Mouse (Mus musculus) embryonic facial prominence, embryonic 15.5 days (tissue): ENCODE measurements at regions not wholly inside any gene's neighbourhood (a gene's known extent, or its start where the extent isn't known, plus 50 kb on each side); places are given as distances from the start of the nearest gene placed in this dataset.

ENCODE experiments used
- ATAC-seq: fragments of 200-750 bp; cut with Nextera tagmentation; 2 replicates; pipeline ENCODE4 v1.8.0; 2017; ENCODE audit warnings: low read depth, moderate TSS enrichment; ENCODE audit not compliant: insufficient number of reproducible peaks, low FRiP score, low TSS enrichment
- H3K27ac ChIP-seq: fragments of 300-500 bp; sonication (generic); replicated peaks from 2 replicates; pipeline ENCODE4 v1.5.1; 2015; ENCODE audit warnings: mild to moderate bottlenecking, inconsistent platforms
- H3K27me3 ChIP-seq: fragments of 300-500 bp; sonication (generic); 2 replicates; pipeline ENCODE4 v1.6.1; 2015; ENCODE audit warnings: inconsistent platforms
- H3K36me3 ChIP-seq: fragments of 300-500 bp; sonication (generic); 2 replicates; pipeline ENCODE4 v1.6.1; 2015; ENCODE audit warnings: mild to moderate bottlenecking, inconsistent platforms
- H3K4me1 ChIP-seq: fragments of 300-500 bp; sonication (generic); 2 replicates; pipeline ENCODE4 v1.6.1; 2015; ENCODE audit warnings: inconsistent platforms
- H3K4me2 ChIP-seq: fragments of 300-500 bp; sonication (generic); replicated peaks from 2 replicates; pipeline ENCODE4 v1.6.1; 2015; ENCODE audit warnings: mild to moderate bottlenecking, inconsistent platforms
- H3K4me3 ChIP-seq: fragments of 300-500 bp; sonication (generic); replicated peaks from 2 replicates; pipeline ENCODE4 v1.5.1; 2015; ENCODE audit warnings: mild to moderate bottlenecking, inconsistent platforms
- H3K9ac ChIP-seq: fragments of 300-500 bp; sonication (generic); 2 replicates; pipeline ENCODE4 v1.6.1; 2015; ENCODE audit warnings: inconsistent platforms
- H3K9me3 ChIP-seq: fragments of 300-500 bp; sonication (generic); replicated peaks from 2 replicates; pipeline ENCODE4 v1.6.1; 2016; ENCODE audit warnings: inconsistent platforms
- WGBS: fragments of 180-500 bp; shearing (Covaris S2); methylation state at CpG from one replicate; pipeline ENCODE4 v1.1.7; 2015; 5-methylcytosine and 5-hydroxymethylcytosine counted together

DNA sequence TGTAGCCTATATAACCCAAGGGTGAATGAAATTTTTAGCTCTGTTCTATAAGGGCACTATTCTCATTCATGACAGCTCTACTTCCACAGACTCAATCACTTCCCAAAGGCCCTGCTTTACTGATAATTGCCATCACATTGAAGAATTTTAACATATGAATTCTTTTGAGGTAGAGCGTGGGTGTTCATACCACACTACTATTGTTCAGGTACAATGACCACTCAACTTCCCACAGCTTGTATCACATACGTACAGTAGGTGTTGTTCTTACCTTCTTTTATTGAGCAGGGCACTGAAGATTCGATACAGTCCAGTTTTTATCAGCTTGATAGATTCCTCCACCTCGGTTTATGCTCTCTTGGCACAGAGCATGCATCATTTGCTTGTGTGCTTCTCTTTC lies 111.1 kb upstream of the Jag1 start:
- H3K9me3 ChIP-seq, result no peaks in the 10 kb centered on the region
- H3K4me3 ChIP-seq, result no peak overlapping the region
- H3K36me3 ChIP-seq, result no peaks in the 10 kb centered on the region
- no peaks in the 10 kb centered on the region for H3K27me3 ChIP-seq
- H3K27ac ChIP-seq, result no peak overlapping the region
- H3K4me2 ChIP-seq, result no peak overlapping the region
- ATAC-seq, result no peak
- no peaks in the 10 kb centered on the region for H3K4me1 ChIP-seq
- 92% methylated on average over 4 of the region's 4 CpGs for WGBS
- no peak overlapping the region for H3K9ac ChIP-seq

DNA sequence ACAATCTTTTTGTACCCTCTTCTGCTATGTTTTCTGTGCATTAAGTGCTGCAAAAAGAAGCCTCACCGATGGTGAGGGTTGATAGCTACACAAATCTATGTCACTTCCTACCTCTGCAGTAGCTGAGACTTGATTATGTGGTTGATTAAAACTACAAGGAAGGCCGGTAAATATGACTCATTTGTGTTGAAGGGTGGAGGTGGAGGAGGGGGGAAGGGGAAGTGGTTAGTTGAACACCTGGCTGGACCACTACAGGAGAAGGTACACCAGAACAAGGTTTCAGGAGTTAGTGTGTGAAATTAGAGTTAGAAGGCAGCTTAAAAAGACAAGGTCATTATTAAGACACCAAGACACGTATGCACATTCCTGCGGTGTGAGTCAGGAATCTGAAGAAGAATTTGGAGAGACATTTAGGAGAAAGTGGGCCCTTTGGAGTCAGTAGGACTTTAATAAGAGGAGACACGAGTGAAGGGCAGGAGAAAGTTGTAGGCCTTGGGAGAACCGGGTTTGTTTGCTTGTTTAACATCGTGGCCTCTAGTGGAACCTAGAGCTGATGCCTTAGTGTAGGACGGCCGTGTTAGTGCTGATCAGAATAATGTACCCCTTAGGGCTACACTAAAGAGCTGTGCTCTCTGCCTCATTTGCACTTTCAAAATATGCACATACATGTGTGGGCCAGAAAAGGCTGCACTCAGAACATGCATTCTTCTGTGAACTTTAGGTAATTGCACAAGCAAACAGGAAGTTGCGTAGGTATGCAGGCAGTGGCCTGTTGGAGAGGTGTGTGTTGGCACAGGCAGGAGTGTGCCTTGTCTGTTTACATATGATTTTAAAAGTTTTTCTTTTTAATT lies 108.5 kb upstream of the Jag1 start:
- Histone ChIP-seq H3K4me2 (no peak overlapping the region), H3K4me1 (no peaks in the 10 kb centered on the region), H3K27me3 (no peaks in the 10 kb centered on the region), H3K9me3 (no peaks in the 10 kb centered on the region), H3K36me3 (no peaks in the 10 kb centered on the region), H3K9ac (no peak overlapping the region), H3K27ac (peak overlapping the region; percentile 8; the same call in 1 of the 2 replicates), H3K4me3 (no peak overlapping the region)
- WGBS, result 65% methylated on average over 10 of the region's 10 CpGs
- no peak for ATAC-seq

DNA sequence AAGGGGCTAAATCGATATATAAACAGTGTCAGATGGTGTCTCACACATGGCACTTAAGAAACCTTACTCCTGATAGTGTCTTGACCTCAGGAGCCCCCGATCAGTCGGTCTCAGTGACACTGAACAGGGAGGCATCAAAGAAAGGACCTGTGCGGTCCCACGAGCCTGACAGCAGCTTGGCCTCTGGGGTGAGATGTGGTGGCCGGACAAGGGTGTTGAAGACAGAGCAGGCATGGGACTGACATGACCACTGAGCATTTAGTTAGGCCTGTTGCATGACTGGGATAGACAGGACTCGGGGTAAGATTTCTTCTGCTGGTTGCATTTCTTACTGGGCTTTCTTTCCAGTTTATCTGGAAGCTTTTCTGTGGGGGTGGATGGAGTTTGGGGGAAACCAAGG lies 99.3 kb upstream of the Jag1 start:
- Histone ChIP-seq H3K27me3 (no peaks in the 10 kb centered on the region), H3K9me3 (no peaks in the 10 kb centered on the region), H3K4me2 (no peak overlapping the region), H3K27ac (no peak overlapping the region), H3K9ac (no peak overlapping the region), H3K36me3 (no peaks in the 10 kb centered on the region), H3K4me1 (no peaks in the 10 kb centered on the region), H3K4me3 (no peak overlapping the region)
- 53% methylated on average over 7 of the region's 7 CpGs for WGBS
- no peak for ATAC-seq

DNA sequence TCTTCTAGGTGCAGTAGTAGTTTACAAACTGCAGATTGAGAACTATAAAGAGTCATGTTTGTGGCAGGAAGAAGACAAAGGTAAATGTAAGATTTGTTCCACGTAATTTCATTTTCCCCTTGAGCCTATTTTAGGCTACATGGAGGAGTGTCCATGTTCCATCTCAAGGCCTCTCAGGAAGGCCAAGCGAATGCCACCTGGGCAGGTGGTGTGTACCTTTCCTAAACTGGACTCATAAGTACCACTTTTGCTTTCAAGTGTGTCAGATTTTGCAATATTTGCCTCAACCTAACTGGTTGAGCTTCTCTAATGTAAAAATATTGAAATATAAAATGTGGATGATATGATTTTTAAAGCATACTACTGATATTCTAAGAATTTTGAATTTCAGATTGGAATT lies 91.4 kb upstream of the Jag1 start:
- H3K27ac ChIP-seq, result no peak overlapping the region
- WGBS, result 85% methylated on average over 2 of the region's 2 CpGs
- H3K9me3 ChIP-seq, result no peaks in the 10 kb centered on the region
- H3K4me1 ChIP-seq, result no peaks in the 10 kb centered on the region
- no peaks in the 10 kb centered on the region for H3K36me3 ChIP-seq
- H3K4me3 ChIP-seq, result no peak overlapping the region
- H3K27me3 ChIP-seq, result no peaks in the 10 kb centered on the region
- ATAC-seq, result no peak
- no peak overlapping the region for H3K4me2 ChIP-seq
- no peak overlapping the region for H3K9ac ChIP-seq

DNA sequence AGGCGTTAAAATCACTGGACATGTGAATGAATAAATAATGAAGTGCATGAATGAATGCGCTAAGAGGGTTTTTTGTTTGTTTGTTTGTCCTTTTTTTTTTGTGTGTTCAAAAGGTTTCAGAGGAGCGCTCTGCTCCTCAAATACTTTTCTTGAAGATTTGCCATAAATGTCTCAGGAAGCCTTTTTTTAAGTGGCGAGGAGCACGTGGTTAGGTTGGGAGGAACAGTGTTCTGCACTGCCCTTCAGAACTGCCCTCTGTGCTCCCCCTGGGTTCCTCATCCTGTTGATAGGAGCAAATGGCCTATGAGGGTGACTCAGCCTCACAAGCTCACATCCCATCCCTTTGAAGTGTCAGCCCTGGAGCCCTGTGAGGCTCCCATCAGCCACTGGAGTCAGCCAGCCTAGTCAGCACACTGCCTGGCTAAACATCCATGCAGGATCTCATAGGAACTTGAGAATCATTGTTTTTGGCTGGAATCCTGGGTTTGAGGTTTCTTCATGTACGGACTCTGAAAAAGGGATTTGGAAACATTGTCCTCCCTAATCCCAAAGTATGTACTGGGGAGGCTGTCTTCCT lies 87.9 kb upstream of the Jag1 start:
- H3K4me3 ChIP-seq, result no peak overlapping the region
- no peak overlapping the region for H3K27ac ChIP-seq
- no peak for ATAC-seq
- H3K4me1 ChIP-seq, result no peaks in the 10 kb centered on the region
- no peak overlapping the region for H3K4me2 ChIP-seq
- no peaks in the 10 kb centered on the region for H3K27me3 ChIP-seq
- no peaks in the 10 kb centered on the region for H3K36me3 ChIP-seq
- H3K9me3 ChIP-seq, result no peaks in the 10 kb centered on the region
- no peak overlapping the region for H3K9ac ChIP-seq
- WGBS, result 73% methylated on average over 6 of the region's 6 CpGs

DNA sequence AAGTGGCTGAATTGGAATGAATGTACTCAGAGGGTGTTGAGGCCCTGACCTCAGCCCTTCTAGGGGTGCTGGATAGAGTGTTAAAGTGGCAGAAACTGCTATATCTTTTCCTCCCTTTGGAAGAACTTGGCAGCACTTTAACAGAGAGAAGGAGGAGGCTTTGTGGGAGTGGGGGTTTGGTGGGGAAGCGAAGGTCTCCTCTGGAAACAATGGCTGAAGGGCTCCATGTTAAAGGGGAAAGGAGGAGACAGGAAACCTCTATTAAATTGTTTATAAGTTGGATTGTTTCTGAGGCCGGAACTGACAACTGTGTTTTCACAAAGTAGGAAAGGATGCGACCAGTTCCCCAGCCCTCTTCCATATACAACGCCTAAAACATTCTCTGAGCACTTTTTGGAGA lies 83.7 kb upstream of the Jag1 start:
- H3K4me1 ChIP-seq, result peaks cover under 1% of the 10 kb centered on the region; the same call in 1 of the 2 replicates

DNA sequence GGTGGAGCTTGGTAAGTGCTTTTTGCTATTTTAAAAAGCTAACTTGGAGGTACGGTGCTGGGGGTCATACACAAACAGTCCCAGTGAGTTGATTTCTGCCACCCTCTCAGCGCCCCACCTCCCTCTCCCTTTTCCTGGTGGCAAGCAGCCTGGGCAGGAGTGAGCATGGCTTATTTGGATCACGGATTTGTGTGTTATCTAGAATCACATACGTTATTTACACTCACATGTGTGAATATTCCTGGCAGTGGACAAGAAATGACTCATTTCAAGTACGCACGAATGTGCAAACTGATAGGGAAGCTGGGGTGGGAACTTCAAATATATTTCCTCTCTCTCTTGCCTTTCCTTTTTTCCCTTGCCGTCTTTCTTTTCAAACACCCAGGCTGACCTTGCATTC lies 75.7 kb upstream of the Jag1 start:
- Histone ChIP-seq H3K27me3 (no peaks in the 10 kb centered on the region), H3K27ac (no peak overlapping the region), H3K36me3 (no peaks in the 10 kb centered on the region), H3K4me3 (no peak overlapping the region), H3K9ac (no peak overlapping the region), H3K4me1 (peaks cover 20% of the 10 kb centered on the region; the same call in 1 of the 2 replicates), H3K9me3 (no peaks in the 10 kb centered on the region), H3K4me2 (no peak overlapping the region)
- ATAC-seq, result no peak
- WGBS, result 70% methylated on average over 7 of the region's 7 CpGs

More for the DNA sequence above, 83.7 kb upstream of the Jag1 start:
- H3K36me3 ChIP-seq, result no peaks in the 10 kb centered on the region
- H3K9ac ChIP-seq, result no peak overlapping the region
- no peak overlapping the region for H3K4me2 ChIP-seq
- no peaks in the 10 kb centered on the region for H3K9me3 ChIP-seq
- no peak overlapping the region for H3K27ac ChIP-seq
- no peak for ATAC-seq
- H3K27me3 ChIP-seq, result no peaks in the 10 kb centered on the region
- 89% methylated on average over 4 of the region's 4 CpGs for WGBS
- H3K4me3 ChIP-seq, result no peak overlapping the region

DNA sequence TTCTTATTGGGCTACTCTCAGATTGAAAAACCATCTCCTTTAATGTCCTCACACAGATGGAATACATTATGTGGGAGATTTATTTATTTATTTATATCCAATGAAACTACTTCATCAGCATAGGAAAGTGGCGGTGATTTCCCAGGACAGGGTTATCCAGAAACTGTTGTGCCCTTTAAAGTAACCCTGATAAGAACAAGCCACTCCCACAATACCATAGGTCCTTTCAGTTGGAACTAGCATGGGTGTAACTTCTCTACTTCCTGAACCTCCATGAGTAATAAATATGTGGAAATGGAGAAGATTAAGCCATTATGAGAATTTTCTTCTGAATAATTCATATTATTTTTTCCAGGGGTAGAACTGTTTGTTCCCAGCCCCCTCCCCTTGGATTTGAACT lies 52.7 kb upstream of the Jag1 start:
- H3K4me1 ChIP-seq, result no peaks in the 10 kb centered on the region
- H3K27ac ChIP-seq, result no peak overlapping the region
- WGBS, result 63% methylated on average over 1 of the region's 1 CpGs
- H3K9ac ChIP-seq, result no peak overlapping the region
- H3K36me3 ChIP-seq, result no peaks in the 10 kb centered on the region
- ATAC-seq, result no peak
- no peaks in the 10 kb centered on the region for H3K27me3 ChIP-seq
- no peak overlapping the region for H3K4me2 ChIP-seq
- no peak overlapping the region for H3K4me3 ChIP-seq
- H3K9me3 ChIP-seq, result no peaks in the 10 kb centered on the region

DNA sequence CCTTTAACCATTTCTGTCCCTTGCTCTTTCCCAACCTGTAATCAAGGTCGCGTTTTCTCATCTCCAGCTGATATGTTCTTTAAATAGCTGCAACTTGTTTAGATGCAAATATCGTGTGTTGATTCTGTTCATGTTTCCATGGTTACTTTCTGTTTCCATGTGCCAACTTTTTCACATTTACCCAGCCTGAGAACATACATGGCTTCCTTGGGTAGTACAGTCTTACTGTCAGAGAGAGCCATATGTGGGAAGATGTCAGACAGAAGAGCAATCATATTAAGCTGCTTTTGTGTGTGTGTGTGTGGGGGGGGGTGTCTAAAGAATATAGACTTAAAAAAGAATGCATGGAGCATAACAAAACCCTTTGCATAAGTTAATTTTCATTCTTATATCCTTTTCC lies 52.2 kb upstream of the Jag1 start:
- no peaks in the 10 kb centered on the region for H3K27me3 ChIP-seq
- H3K9ac ChIP-seq, result no peak overlapping the region
- no peak overlapping the region for H3K4me2 ChIP-seq
- H3K4me3 ChIP-seq, result no peak overlapping the region
- 56% methylated on average over 3 of the region's 3 CpGs for WGBS
- H3K9me3 ChIP-seq, result no peaks in the 10 kb centered on the region
- ATAC-seq, result no peak
- H3K36me3 ChIP-seq, result no peaks in the 10 kb centered on the region
- peaks cover under 1% of the 10 kb centered on the region; the same call in 1 of the 2 replicates for H3K4me1 ChIP-seq
- H3K27ac ChIP-seq, result no peak overlapping the region
